Mouse (Mus musculus) lung, postnatal 0 days (tissue): ENCODE data around the gene Nup210.

Experiments
- CTCF ChIP-seq: IDR thresholded peaks from 2 replicates; pipeline ENCODE4 v1.5.1; 2016; ENCODE audit warnings: antibody characterized with exemption, mild to moderate bottlenecking
- EP300 ChIP-seq: IDR thresholded peaks from 2 replicates; pipeline ENCODE4 v1.6.1; 2016; ENCODE audit warnings: antibody characterized with exemption, mild to moderate bottlenecking, control low read depth

- TF ChIP-seq CTCF (peak; percentile 53), EP300 (no peak)
These were observed 31.3 kb downstream of the Nup210 start for GRCm38 (mm10) chr6:91085114-91085892.
